ENCODE assay signal across 13 mouse cellular contexts in genomic region chr8:91851359-91851758, GRCm38 (mm10).
"Had no signal": no experiment of that assay in that cellular context is flagged by ENCODE, and none has a peak within 500 bp of the region (broad histone marks: within the 10 kb centered on the region; RNA-seq: fewer than 3 reads in every experiment).

No protein-coding gene starts in this region.

- ATAC-seq: intestine, postnatal 0 days had no signal

- H3K27ac ChIP-seq: left cerebral cortex, adult 2 months; liver, embryonic 14.5 days; lung, embryonic 15.5 days had no signal

- H3K4me3 ChIP-seq: left cerebral cortex, adult 2 months; lung, embryonic 15.5 days had no signal

- H3K4me2 ChIP-seq: liver, embryonic 11.5 days; lung, embryonic 15.5 days; midbrain, embryonic 11.5 days had no signal

- H3K9ac ChIP-seq: liver, embryonic 14.5 days; lung, embryonic 15.5 days had no signal

- DNase-seq: layer of hippocampus, postnatal 36 days; lung, adult 18-20 months; lung, postnatal 10 days; lung, postnatal 36 days; midbrain, embryonic 14.5 days; thymus, adult 18-20 months; thymus, postnatal 36 days had no signal

- H3K4me1 ChIP-seq: lung, embryonic 15.5 days had no signal

- H3K27me3 ChIP-seq: lung, embryonic 15.5 days had no signal

- H3K36me3 ChIP-seq: lung, embryonic 15.5 days had no signal

- H3K9me3 ChIP-seq: lung, embryonic 15.5 days had no signal
